Mouse (Mus musculus): ENCODE results near the gene Stmnd1.

DNA sequence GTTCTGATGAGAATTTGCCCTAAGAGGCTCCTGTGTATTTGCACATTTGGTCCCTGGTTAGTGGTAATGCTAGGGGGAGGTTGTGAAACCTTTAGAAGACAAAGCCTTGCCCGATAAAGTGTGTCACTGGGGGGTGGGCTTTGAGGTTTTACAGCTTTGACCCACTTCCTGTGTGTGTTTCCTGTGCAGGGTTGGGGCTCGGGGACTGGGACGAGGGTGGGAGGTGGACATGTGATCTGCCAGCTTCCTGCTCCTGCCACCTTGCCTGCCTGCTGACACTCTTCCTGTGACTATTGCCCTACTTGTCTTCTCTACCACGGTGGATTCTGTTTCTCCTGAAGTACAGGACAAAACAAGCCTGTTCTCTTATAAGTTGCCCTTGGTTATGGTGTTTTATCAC is 66.4 kb downstream of the Stmnd1 start:
- no peak for TF ChIP-seq CTCF (IDR thresholded peaks at IDR 0.05; ENCODE audit: control insufficient read depth, insufficient read depth, low read length)
- no peak for TF ChIP-seq POLR2A (IDR thresholded peaks at IDR 0.05; ENCODE audit: borderline replicate concordance, control insufficient read depth, low read depth, low read length)

All from bone marrow, adult 2 months (tissue).